Mouse (Mus musculus) heart, postnatal 36 days (tissue): Measurements from ENCODE around the gene Rnf213. TPM values are rescaled to one million over a fixed set of nuclear protein-coding genes. Genes with fewer than 3 reads are reported as not detected.

Experiments
- DNase-seq, 2 experiments: peaks; one replicate each; pipeline ENCODE4 v3.0.0; 2021 to 2022
- intact Hi-C: fragments of 180-260 bp; cut with DNase I; formaldehyde crosslinking; loops from one replicate; pipeline ENCODE4 v1.15.1; 2025
- total RNA-seq, 2 experiments: library from RNA; stranded (reverse); gene quantifications; 2 replicates each; pipeline ENCODE4 v1.2.3; 2021

Gene Rnf213
- 10 to 100 TPM; 15.1 to 20.1 TPM for total RNA-seq

- DNase-seq: peak; percentile 72 to 77
- intact Hi-C loops: no loop called here
These were observed at the start of gene Rnf213 for GRCm38 (mm10) chr11:119392800-119393482. Gene Rnf213, plus strand, starts transcription at chr11:119393100.

GRCm38 (mm10) chr11:119344178-119344577, 48.7 kb upstream of the Rnf213 start:
- intact Hi-C loops: no loop called here
- no peak for DNase-seq

GRCm38 (mm10) chr11:119344865-119345264, 48.0 kb upstream of the Rnf213 start:
- intact Hi-C loops: no loop called here
- no peak for DNase-seq

DNA sequence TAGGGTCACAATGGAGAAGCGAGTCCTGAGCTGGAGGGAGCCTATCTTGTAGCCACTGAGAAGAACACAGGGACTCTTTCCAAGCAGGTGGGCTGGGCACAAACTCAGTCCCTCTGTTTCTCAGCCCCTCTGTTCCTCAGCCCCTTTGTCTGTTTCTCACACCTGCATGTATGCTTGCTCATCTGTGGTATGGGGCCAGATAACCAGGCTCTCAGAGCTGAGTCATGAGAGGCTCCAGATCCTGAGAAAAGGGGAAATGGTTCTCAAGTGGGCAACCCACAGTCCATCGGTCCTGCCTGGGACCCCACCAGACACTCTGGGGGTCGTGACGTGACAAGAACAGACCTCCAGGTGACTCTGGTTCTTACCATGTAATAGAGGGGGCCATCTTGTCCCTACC, 45.8 kb upstream of the Rnf213 start:
- intact Hi-C loops: no loop called here
- no peak for DNase-seq

GRCm38 (mm10) chr11:119352113-119352512, 40.8 kb upstream of the Rnf213 start:
- no peak for DNase-seq
- intact Hi-C loops: no loop called here

DNA sequence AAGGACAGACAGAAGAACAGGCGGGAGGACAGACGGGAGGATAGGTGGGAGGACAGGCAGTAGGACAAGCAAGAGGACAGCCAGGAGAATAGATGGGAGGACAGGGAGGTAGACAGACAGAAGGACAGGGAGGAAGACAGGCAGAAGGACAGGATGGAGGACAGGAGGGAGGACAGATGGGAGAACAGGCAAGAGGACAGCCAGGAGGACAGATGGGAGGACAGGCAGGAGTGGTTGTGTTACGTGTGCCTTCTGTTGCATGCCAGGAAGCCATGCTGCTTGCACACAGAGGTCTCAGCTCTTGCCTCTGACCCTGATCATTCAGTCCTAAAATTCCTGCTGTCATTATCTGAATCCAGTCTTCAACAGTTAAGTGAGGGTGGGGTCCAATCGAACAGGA, 39.0 kb upstream of the Rnf213 start:
- no peak for DNase-seq

GRCm38 (mm10) chr11:119354798-119355442, 38.0 kb upstream of the Rnf213 start:
- peak; percentile 56 to 62 for DNase-seq
- intact Hi-C loops: loop anchor here (2.0 kb wide), 1 partner anchor 54 kb away; the partner anchor contains the start of gene Eif4a3

More for the DNA sequence above, 39.0 kb upstream of the Rnf213 start:
- intact Hi-C loops: loop anchor here (2.0 kb wide), 1 partner anchor 53 kb away; the partner anchor contains the start of gene Eif4a3

- peak; percentile 90 to 93 for DNase-seq
- intact Hi-C loops: loop anchor here (2.0 kb wide), 1 partner anchor 55 kb away; the partner anchor contains the start of gene Eif4a3
These were observed 37.2 kb upstream of the Rnf213 start, which contains the start of the genes Sgsh and Slc26a11 for GRCm38 (mm10) chr11:119355443-119356385. Gene Sgsh, minus strand, starts transcription at chr11:119355536. Gene Slc26a11, plus strand, starts transcription at chr11:119355557.

- intact Hi-C loops: no loop called here
- DNase-seq: no peak
These were observed 33.8 kb upstream of the Rnf213 start for GRCm38 (mm10) chr11:119359089-119359488.

DNA sequence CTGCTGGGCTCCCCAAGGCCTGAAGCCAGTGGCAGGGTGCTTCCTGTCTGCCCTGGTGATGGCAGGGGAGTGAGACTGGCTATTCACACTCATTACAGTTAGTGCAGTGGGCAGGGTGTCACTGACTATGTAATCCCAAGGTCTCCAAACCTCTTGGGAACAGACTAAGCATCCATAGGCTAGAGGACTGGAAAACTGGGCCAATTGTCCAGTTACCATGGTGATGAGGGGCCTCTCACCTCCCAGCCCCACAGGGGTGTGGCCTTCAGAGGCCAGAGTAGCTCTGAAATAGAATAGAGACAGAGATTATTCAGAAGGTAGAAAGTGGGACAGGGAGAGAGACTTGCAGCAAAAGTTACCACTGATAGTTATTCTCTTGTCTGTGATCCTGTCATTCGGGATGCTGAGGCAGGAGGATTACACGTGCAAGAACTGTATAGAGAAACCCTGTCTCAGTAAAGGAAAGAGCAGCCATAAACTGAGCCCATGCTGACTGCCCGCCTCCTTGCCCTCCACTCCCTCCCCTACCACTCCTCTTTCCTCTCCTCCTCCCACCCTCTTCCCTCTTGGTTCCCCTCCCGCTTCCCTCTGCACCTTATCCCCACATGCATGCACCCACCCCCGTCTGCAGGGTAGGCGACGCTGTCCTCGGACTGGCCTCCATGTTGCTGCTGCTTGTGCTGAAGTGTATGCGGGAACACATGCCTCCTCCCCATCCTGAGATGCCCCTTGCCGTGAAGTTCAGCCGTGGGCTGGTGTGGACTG, 29.9 kb upstream of the Rnf213 start:
- intact Hi-C loops: loop anchor here (1.0 to 5.0 kb wide), 2 partner anchors 24 to 39 kb away; no protein-coding TSS in a partner anchor
- DNase-seq: no peak

GRCm38 (mm10) chr11:119363534-119364145, 29.3 kb upstream of the Rnf213 start:
- peak; percentile 68 to 75 for DNase-seq
- intact Hi-C loops: loop anchor here (1.0 to 5.0 kb wide), 3 partner anchors 24 to 39 kb away; no protein-coding TSS in a partner anchor

- intact Hi-C loops: no loop called here
- DNase-seq: no peak
These were observed 17.5 kb upstream of the Rnf213 start for GRCm38 (mm10) chr11:119375425-119375824.

- intact Hi-C loops: no loop called here
- no peak for DNase-seq
These were observed 15.6 kb upstream of the Rnf213 start for GRCm38 (mm10) chr11:119377326-119377725.

GRCm38 (mm10) chr11:119378551-119378950, 14.3 kb upstream of the Rnf213 start:
- intact Hi-C loops: no loop called here
- DNase-seq: no peak

GRCm38 (mm10) chr11:119381631-119382337, 11.1 kb upstream of the Rnf213 start:
- no peak for DNase-seq
- intact Hi-C loops: no loop called here

- DNase-seq: no peak
- intact Hi-C loops: no loop called here
These were observed 10.5 kb upstream of the Rnf213 start for GRCm38 (mm10) chr11:119382338-119382850.

- intact Hi-C loops: no loop called here
These were observed 8.0 kb upstream of the Rnf213 start for GRCm38 (mm10) chr11:119384904-119385303.

GRCm38 (mm10) chr11:119386306-119386705, 6.6 kb upstream of the Rnf213 start:
- intact Hi-C loops: no loop called here
- DNase-seq: no peak

More at GRCm38 (mm10) chr11:119384904-119385303, 8.0 kb upstream of the Rnf213 start:
- DNase-seq: no peak
